Mouse (Mus musculus) hindbrain, embryonic 10.5 days (tissue): ENCODE results near the gene Rnf114. TPM values are rescaled to one million over a fixed set of nuclear protein-coding genes. Genes with fewer than 3 reads are reported as not detected.

Experiments
- DNase-seq: peaks from one replicate; pipeline ENCODE4 v3.0.0-alpha.2; 2017; ENCODE audit warnings: low spot score
- H3K27ac ChIP-seq: fragments of 300-500 bp; sonication (generic); 2 replicates; pipeline ENCODE4 v1.5.1; 2016; ENCODE audit warnings: mild to moderate bottlenecking, moderate library complexity
- H3K27me3 ChIP-seq: fragments of 300-500 bp; sonication (generic); 2 replicates; pipeline ENCODE4 v1.6.1; 2016; ENCODE audit warnings: mild to moderate bottlenecking; ENCODE audit not compliant: poor library complexity, insufficient read depth, severe bottlenecking
- H3K36me3 ChIP-seq: fragments of 300-500 bp; sonication (generic); 2 replicates; pipeline ENCODE4 v1.6.1; 2016; ENCODE audit warnings: mild to moderate bottlenecking, moderate library complexity
- H3K4me1 ChIP-seq: fragments of 300-500 bp; sonication (generic); replicated peaks from 2 replicates; pipeline ENCODE4 v1.6.1; 2016; ENCODE audit warnings: mild to moderate bottlenecking
- H3K4me3 ChIP-seq: fragments of 300-500 bp; sonication (generic); 2 replicates; pipeline ENCODE4 v1.5.1; 2016; ENCODE audit warnings: mild to moderate bottlenecking, moderate library complexity
- H3K9me3 ChIP-seq: fragments of 300-500 bp; sonication (generic); 2 replicates; pipeline ENCODE4 v1.6.1; 2016; ENCODE audit warnings: mild to moderate bottlenecking, moderate library complexity
- WGBS: fragments of 180-500 bp; shearing (Covaris S2); methylation state at CpG from one replicate; pipeline ENCODE4 v1.1.7; 2016; 5-methylcytosine and 5-hydroxymethylcytosine counted together
- polyA plus RNA-seq: library from polyadenylated mRNA; unstranded; fragments of >200 nt; fragmentation: Nextera tagmentation; extraction: Ambion mirVana; gene quantifications from 2 replicates; pipeline ENCODE4 v1.2.1, GENCODE M21; 2016

Gene Rnf114
- polyA plus RNA-seq, 1 experiment from 2014 or later = 137 TPM

GRCm38 (mm10) chr2:167515688-167516087 is 23.2 kb downstream of the Rnf114 start:
- DNase-seq = no peak
- Histone ChIP-seq H3K27ac (no peak overlapping the region), H3K36me3 (peaks cover 96% of the 10 kb centered on the region), H3K9me3 (no peaks in the 10 kb centered on the region), H3K27me3 (no peaks in the 10 kb centered on the region), H3K4me1 (no peaks in the 10 kb centered on the region), H3K4me3 (no peak overlapping the region)
- 90% methylated on average over 5 of the region's 5 CpGs for WGBS

GRCm38 (mm10) chr2:167519606-167520252 is 27.3 kb downstream of the Rnf114 start:
- Histone ChIP-seq H3K4me1 (no peaks in the 10 kb centered on the region), H3K4me3 (no peak overlapping the region), H3K27me3 (no peaks in the 10 kb centered on the region), H3K36me3 (peaks cover 55% of the 10 kb centered on the region), H3K27ac (no peak overlapping the region), H3K9me3 (no peaks in the 10 kb centered on the region)
- no peak for DNase-seq
- WGBS = 77% methylated on average over 5 of the region's 5 CpGs

GRCm38 (mm10) chr2:167528278-167528677 is 35.8 kb downstream of the Rnf114 start:
- 19% methylated on average over 5 of the region's 5 CpGs for WGBS
- Histone ChIP-seq H3K27me3 (peaks cover 9% of the 10 kb centered on the region), H3K4me1 (peaks cover 44% of the 10 kb centered on the region), H3K27ac (peak overlapping the region; percentile 57; the same call in 1 of the 2 replicates), H3K36me3 (no peaks in the 10 kb centered on the region), H3K4me3 (no peak overlapping the region), H3K9me3 (no peaks in the 10 kb centered on the region)
- DNase-seq = no peak

- Histone ChIP-seq H3K9me3 (no peaks in the 10 kb centered on the region), H3K36me3 (no peaks in the 10 kb centered on the region), H3K4me1 (peaks cover 44% of the 10 kb centered on the region), H3K4me3 (no peak overlapping the region), H3K27ac (peak overlapping the region; percentile 83), H3K27me3 (peaks cover 24% of the 10 kb centered on the region)
- no peak for DNase-seq
- 23% methylated on average over 5 of the region's 5 CpGs for WGBS
Observed at GRCm38 (mm10) chr2:167529935-167530513, 37.6 kb downstream of the Rnf114 start.

- H3K4me3 ChIP-seq = no peak overlapping the region
- WGBS = 79% methylated on average over 4 of the region's 4 CpGs
Observed at GRCm38 (mm10) chr2:167530536-167530935, 38.1 kb downstream of the Rnf114 start.

GRCm38 (mm10) chr2:167532131-167532530 is 39.7 kb downstream of the Rnf114 start:
- H3K4me1 ChIP-seq = peaks cover 48% of the 10 kb centered on the region
- WGBS = 21% methylated on average over 13 of the region's 13 CpGs
- H3K27me3 ChIP-seq = peaks cover 46% of the 10 kb centered on the region
- no peaks in the 10 kb centered on the region for H3K9me3 ChIP-seq
- peak; percentile 70 for DNase-seq
- H3K36me3 ChIP-seq = no peaks in the 10 kb centered on the region
- H3K27ac ChIP-seq = no peak overlapping the region
- no peak overlapping the region for H3K4me3 ChIP-seq

More at GRCm38 (mm10) chr2:167530536-167530935, 38.1 kb downstream of the Rnf114 start:
- peaks cover 30% of the 10 kb centered on the region for H3K27me3 ChIP-seq
- H3K4me1 ChIP-seq = peaks cover 44% of the 10 kb centered on the region
- DNase-seq = no peak
- no peaks in the 10 kb centered on the region for H3K9me3 ChIP-seq
- H3K27ac ChIP-seq = peak overlapping the region; percentile 83
- no peaks in the 10 kb centered on the region for H3K36me3 ChIP-seq

GRCm38 (mm10) chr2:167533880-167534279 is 41.4 kb downstream of the Rnf114 start:
- H3K36me3 ChIP-seq = 0 out of 2 replicates have a peak, but pooled peaks cover 1% of the 10 kb centered on the region
- no peak for DNase-seq
- H3K4me3 ChIP-seq = no peak overlapping the region
- H3K27me3 ChIP-seq = peaks cover 60% of the 10 kb centered on the region
- no peaks in the 10 kb centered on the region for H3K9me3 ChIP-seq
- no peak overlapping the region for H3K27ac ChIP-seq
- peaks cover 50% of the 10 kb centered on the region for H3K4me1 ChIP-seq

- no peak for DNase-seq
- Histone ChIP-seq H3K36me3 (peaks cover 6% of the 10 kb centered on the region; the same call in 1 of the 2 replicates), H3K27ac (no peak overlapping the region), H3K4me1 (peaks cover 53% of the 10 kb centered on the region), H3K4me3 (no peak overlapping the region), H3K9me3 (no peaks in the 10 kb centered on the region), H3K27me3 (peaks cover 85% of the 10 kb centered on the region)
- WGBS = 45% methylated on average over 10 of the region's 10 CpGs
Observed at GRCm38 (mm10) chr2:167536320-167536945, 44.0 kb downstream of the Rnf114 start.

GRCm38 (mm10) chr2:167537476-167538297 is 45.2 kb downstream of the Rnf114 start, which contains the start of gene Snai1:
TSS of gene Snai1 (plus strand) at chr2:167538195.
- H3K9me3 ChIP-seq = no peaks in the 10 kb centered on the region
- peak within 1 kb of the TSS; percentile 75 for H3K27ac ChIP-seq
- H3K4me3 ChIP-seq = peak within 1 kb of the TSS; percentile 56
- 1% methylated on average over 58 of the region's 58 CpGs for WGBS
- H3K36me3 ChIP-seq = peaks cover 15% of the 10 kb centered on the region
- H3K27me3 ChIP-seq = peaks cover 92% of the 10 kb centered on the region
- peak; percentile 95 for DNase-seq
- peaks cover 60% of the 10 kb centered on the region for H3K4me1 ChIP-seq

- Histone ChIP-seq H3K36me3 (peaks cover 15% of the 10 kb centered on the region), H3K27me3 (peaks cover 85% of the 10 kb centered on the region), H3K4me3 (peak overlapping the region; percentile 56), H3K27ac (peak overlapping the region; percentile 75), H3K9me3 (no peaks in the 10 kb centered on the region), H3K4me1 (peaks cover 71% of the 10 kb centered on the region)
- 16% methylated on average over 34 of the region's 34 CpGs for WGBS
- DNase-seq = no peak
Observed at GRCm38 (mm10) chr2:167538671-167539306, 46.3 kb downstream of the Rnf114 start.

GRCm38 (mm10) chr2:167539536-167540476 is 47.4 kb downstream of the Rnf114 start:
- Histone ChIP-seq H3K4me3 (peak overlapping the region; percentile 56), H3K4me1 (peaks cover 79% of the 10 kb centered on the region), H3K36me3 (peaks cover 15% of the 10 kb centered on the region), H3K27me3 (peaks cover 84% of the 10 kb centered on the region), H3K9me3 (no peaks in the 10 kb centered on the region), H3K27ac (peak overlapping the region; percentile 82)
- 14% methylated on average over 14 of the region's 14 CpGs for WGBS
- DNase-seq = no peak
